Mouse (Mus musculus) kidney, adult 2 months (tissue): ENCODE measurements around the gene Ice2. TPM values are rescaled to one million over a fixed set of nuclear protein-coding genes. Genes with fewer than 3 reads are reported as not detected.
A peak's percentile ranks its signal among the peaks of the same experiment; 100 is the strongest.

ENCODE experiments used
- DNase-seq: peaks from one replicate; pipeline ENCODE4 v3.0.0; 2021
- H3K27ac ChIP-seq: fragments of 200-500 bp; 2 replicates; pipeline ENCODE4 v1.5.1; 2012; ENCODE audit warnings: low read depth, low read length, control low read depth, inconsistent platforms; ENCODE audit not compliant: insufficient read depth
- H3K27me3 ChIP-seq: fragments of 200-500 bp; replicated peaks from 2 replicates; pipeline ENCODE4 v1.6.1; 2012; ENCODE audit warnings: mild to moderate bottlenecking, moderate library complexity, low read length, inconsistent platforms; ENCODE audit not compliant: control insufficient read depth, insufficient read depth
- H3K36me3 ChIP-seq: fragments of 200-500 bp; 2 replicates; pipeline ENCODE4 v1.6.1; 2012; ENCODE audit warnings: mild to moderate bottlenecking, moderate library complexity, low read length, inconsistent platforms; ENCODE audit not compliant: control insufficient read depth, insufficient read depth
- H3K4me1 ChIP-seq: fragments of 200-500 bp; 2 replicates; pipeline ENCODE4 v1.6.1; 2011; ENCODE audit warnings: low read length; ENCODE audit not compliant: control insufficient read depth, insufficient read depth
- H3K4me3 ChIP-seq: fragments of 200-500 bp; 2 replicates; pipeline ENCODE4 v1.5.1; 2011; ENCODE audit warnings: mild to moderate bottlenecking, low read depth, low read length, control low read depth; ENCODE audit not compliant: insufficient read depth
- CTCF ChIP-seq: fragments of 200-500 bp; conservative IDR thresholded peaks from 2 replicates; pipeline ENCODE4 v1.5.1; 2011; ENCODE audit warnings: low read depth, mild to moderate bottlenecking, control low read depth, low read length, moderate library complexity, mixed read lengths; ENCODE audit not compliant: insufficient read depth, insufficient read length
- POLR2A ChIP-seq: fragments of 200-500 bp; IDR thresholded peaks from one replicate; pipeline ENCODE4 v1.6.1; 2011; ENCODE audit warnings: low read depth, low read length, control low read depth
- WGBS: fragments of 180-500 bp; shearing (Covaris S2); methylation state at CpG from one replicate; pipeline ENCODE4 v1.1.7; 2018; 5-methylcytosine and 5-hydroxymethylcytosine counted together
- polyA plus RNA-seq: library from polyadenylated mRNA; depleted of rRNA; stranded (reverse); fragments of >200 nt; gene quantifications from 2 replicates; pipeline ENCODE4 v1.2.3, GENCODE M21; 2012

Gene Ice2
- polyA plus RNA-seq, 1 experiment: 3.5 TPM

DNA sequence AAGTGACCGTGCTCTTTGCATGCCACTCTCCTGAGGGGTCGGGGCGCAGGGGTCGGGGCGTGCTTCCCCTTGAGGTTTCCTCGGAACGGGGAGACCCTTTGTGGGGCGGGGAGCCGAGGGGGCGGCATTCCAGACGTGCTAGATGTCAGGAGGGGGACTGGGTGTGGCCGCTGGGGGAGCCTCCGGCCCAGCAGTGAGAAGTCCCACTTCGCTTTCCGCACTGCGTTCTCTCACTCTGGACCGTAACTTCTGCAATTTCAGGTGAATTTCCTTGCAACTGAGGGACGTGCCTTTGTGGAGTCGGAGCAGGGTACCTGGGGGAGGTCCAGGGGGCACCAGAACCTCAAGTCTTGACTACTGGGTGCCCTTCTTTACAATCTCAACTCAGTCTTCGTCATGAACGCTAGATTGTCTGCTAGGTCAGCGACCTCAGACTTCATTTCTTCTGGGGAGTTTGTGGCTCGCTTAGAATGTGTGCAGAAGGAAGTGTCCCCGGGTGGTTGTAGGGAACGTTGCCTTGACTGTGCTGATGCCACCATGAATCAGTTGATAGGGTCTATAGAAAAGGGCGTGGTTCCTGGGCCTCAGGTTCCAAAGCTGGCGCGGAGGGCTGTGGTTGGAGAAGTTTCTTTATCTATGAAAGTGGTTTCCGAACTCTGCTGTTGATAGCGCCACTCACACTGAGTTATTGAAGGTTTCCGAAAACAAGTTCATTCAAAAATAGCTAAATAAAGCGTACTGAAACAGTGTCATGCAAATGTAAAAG, 56.4 kb downstream of the Ice2 start:
- peak overlapping the region; percentile 90 for H3K4me3 ChIP-seq
- peak; percentile 34 for DNase-seq
- H3K27ac ChIP-seq: peak overlapping the region; percentile 91
- no peaks in the 10 kb centered on the region for H3K36me3 ChIP-seq
- peaks cover 20% of the 10 kb centered on the region for H3K4me1 ChIP-seq
- 16% methylated on average over 32 of the region's 32 CpGs for WGBS
- H3K27me3 ChIP-seq: no peaks in the 10 kb centered on the region
- TF ChIP-seq CTCF (no peak), POLR2A (no peak)

- H3K36me3 ChIP-seq: no peaks in the 10 kb centered on the region
- TF ChIP-seq CTCF (no peak), POLR2A (no peak)
- peak overlapping the region; percentile 90; the same call in 1 of the 2 replicates for H3K4me3 ChIP-seq
- H3K27me3 ChIP-seq: no peaks in the 10 kb centered on the region
- peak overlapping the region; percentile 91 for H3K27ac ChIP-seq
- 41% methylated on average over 4 of the region's 4 CpGs for WGBS
- peaks cover 25% of the 10 kb centered on the region for H3K4me1 ChIP-seq
- no peak for DNase-seq
Measured at GRCm38 (mm10) chr9:69454691-69455090, 57.0 kb downstream of the Ice2 start.

GRCm38 (mm10) chr9:69455391-69455790, 57.7 kb downstream of the Ice2 start:
- TF ChIP-seq POLR2A (no peak), CTCF (no peak)
- peak; percentile 77 for DNase-seq
- Histone ChIP-seq H3K4me3 (peak overlapping the region; percentile 2; the same call in 1 of the 2 replicates), H3K36me3 (no peaks in the 10 kb centered on the region), H3K27me3 (no peaks in the 10 kb centered on the region), H3K4me1 (peaks cover 25% of the 10 kb centered on the region), H3K27ac (peak overlapping the region; percentile 32)
- 39% methylated on average over 4 of the region's 4 CpGs for WGBS

GRCm38 (mm10) chr9:69456406-69457075, 58.8 kb downstream of the Ice2 start:
- Histone ChIP-seq H3K4me1 (peaks cover 25% of the 10 kb centered on the region), H3K27ac (peak overlapping the region; percentile 77), H3K4me3 (no peak overlapping the region), H3K36me3 (no peaks in the 10 kb centered on the region), H3K27me3 (no peaks in the 10 kb centered on the region)
- DNase-seq: peak; percentile 59
- WGBS: 64% methylated on average over 15 of the region's 15 CpGs
- TF ChIP-seq CTCF: no peak

DNA sequence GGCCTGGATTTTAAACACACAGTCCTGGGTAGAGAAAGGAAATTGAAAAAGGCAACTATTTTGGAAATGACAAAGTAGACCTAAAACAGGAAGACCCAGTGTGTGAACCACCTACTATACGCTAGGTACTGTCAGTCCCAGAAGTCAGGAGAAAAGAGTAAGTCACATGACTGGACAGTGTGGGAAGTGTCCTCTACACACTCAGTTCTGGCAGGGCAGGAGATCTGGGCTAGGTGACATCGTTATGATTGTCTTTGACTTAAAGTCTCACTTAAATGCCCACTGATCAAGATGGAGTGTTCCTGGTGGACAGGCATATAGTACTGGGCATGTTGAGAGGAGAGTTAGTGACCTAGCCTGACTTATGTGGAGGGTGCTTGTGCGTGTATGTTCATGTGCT, 59.4 kb downstream of the Ice2 start:
- DNase-seq: no peak
- Histone ChIP-seq H3K4me1 (peaks cover 25% of the 10 kb centered on the region), H3K4me3 (no peak overlapping the region), H3K27ac (peak overlapping the region; percentile 80), H3K27me3 (no peaks in the 10 kb centered on the region), H3K36me3 (no peaks in the 10 kb centered on the region)
- no peak for TF ChIP-seq CTCF
- TF ChIP-seq POLR2A: no peak
- 82% methylated on average over 3 of the region's 3 CpGs for WGBS

- TF ChIP-seq CTCF (no peak), POLR2A (no peak)
- Histone ChIP-seq H3K4me3 (no peak overlapping the region), H3K36me3 (no peaks in the 10 kb centered on the region), H3K27ac (peak overlapping the region; percentile 80), H3K4me1 (peaks cover 25% of the 10 kb centered on the region), H3K27me3 (no peaks in the 10 kb centered on the region)
- DNase-seq: peak; percentile 81
- 21% methylated on average over 14 of the region's 14 CpGs for WGBS
Measured at GRCm38 (mm10) chr9:69457747-69458625, 60.3 kb downstream of the Ice2 start.

DNA sequence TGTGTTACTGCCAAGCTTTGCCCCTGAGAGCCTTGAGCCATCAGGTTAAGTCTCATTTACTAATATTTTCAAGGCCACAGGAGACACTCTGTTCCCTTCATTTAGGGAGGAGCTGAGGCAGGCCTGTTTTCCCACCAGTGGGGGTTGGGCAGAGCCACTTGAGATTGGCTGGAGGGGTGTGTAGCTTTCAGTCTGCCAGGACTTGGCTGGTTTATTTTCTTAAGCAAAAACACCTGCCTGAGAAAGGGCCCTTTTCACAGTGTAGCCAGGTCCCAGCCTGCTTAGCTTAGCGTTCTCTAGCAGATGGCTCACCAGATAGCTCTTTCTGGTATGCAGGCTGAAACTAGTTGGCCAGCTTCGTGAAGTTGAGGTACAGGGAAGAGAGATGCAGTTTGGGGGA, 61.3 kb downstream of the Ice2 start:
- TF ChIP-seq POLR2A: no peak
- TF ChIP-seq CTCF: no peak
- H3K27me3 ChIP-seq: no peaks in the 10 kb centered on the region
- peak overlapping the region; percentile 58 for H3K27ac ChIP-seq
- H3K36me3 ChIP-seq: no peaks in the 10 kb centered on the region
- peak; percentile 68 for DNase-seq
- H3K4me1 ChIP-seq: peaks cover 22% of the 10 kb centered on the region
- no peak overlapping the region for H3K4me3 ChIP-seq
- 52% methylated on average over 2 of the region's 2 CpGs for WGBS
